Mouse (Mus musculus): ENCODE data around the gene Irak3.
"Not testable (repeated sequence)": the region's sequence is repeated elsewhere in the genome, so short reads cannot be mapped to it uniquely, and the experiment has no call there.

Gene Irak3

DNA sequence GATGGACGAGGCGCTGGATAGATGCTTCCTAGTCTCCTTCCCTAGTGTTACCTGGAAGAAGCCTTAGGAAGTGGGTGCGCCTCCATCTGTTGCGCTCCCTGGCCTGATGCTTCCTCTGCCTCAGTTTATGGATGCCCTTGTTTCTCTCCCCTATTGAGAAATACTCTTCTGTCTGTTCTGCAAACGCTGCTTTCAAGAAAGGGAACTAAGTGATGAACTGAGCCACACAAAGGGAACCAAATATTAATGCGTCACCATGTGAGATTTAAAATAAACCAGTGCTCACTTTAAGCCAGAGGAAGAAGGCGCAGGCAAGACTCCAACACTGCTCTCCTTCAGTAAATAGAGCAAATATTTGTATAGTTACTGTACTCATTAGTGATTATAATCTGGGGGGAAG is 38.4 kb downstream of the Irak3 start:
- no peak for DNase-seq (ENCODE audit: low spot score)

DNA sequence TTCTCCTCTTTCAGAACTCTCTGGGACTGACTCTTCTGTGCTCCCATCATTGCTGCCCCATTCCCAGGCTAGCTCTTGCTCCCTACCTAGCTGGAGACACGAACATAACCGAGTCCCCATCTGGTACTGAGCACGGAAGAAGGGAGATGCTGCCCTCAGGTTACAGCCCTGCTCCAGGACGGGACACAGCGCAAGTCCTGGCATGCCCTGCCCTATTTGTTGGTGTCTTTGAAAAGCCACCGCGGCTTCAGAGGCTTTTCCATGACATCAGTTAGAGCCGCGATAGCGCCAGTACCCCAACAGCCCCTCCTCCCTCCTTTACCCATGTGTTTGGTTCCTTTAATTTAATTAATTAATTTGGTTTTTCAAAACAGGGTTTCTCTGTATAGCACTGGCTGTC is 39.1 kb downstream of the Irak3 start:
- DNase-seq (ENCODE audit: low spot score), result no peak

DNA sequence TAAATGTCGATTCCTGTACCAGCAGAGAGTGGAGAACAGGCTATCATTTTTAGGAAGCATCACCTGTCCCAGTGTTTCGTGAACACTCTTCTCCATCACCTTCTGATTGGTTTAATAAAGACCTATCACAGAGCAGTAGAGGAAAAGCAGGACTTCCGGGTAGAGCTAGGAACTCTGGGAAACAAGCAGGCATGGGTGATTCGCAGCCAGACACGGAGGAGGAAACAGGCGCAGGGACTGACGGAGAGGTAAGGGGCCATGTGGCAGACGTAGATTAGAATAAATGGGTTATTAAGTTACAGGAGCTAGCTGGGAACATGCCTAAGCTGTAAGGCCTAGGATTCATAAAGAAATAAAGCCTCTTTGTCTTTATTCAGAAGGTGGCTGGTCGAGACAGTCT is 41.4 kb downstream of the Irak3 start:
- DNase-seq (ENCODE audit: low spot score), result no peak

DNA sequence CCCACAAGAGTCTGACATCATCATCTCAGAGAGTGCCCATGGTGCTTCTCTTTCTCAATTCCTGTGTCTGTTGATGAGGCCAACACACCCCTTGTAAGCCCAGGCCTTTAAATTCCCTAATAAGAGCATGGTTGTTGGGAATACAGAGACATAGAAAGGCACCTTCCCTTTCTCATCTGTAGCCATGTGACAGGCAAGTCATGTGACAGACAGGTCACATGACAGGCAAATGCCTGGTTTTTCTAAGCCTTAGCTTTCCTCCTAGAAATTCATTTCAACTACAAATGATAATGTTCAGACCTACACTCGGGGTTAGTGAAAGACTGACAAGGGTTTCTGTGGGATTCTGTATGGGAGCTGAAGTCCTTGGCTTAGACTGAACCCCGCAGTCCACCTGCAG is 48.0 kb downstream of the Irak3 start:
- no peak for DNase-seq (ENCODE audit: low spot score)

DNA sequence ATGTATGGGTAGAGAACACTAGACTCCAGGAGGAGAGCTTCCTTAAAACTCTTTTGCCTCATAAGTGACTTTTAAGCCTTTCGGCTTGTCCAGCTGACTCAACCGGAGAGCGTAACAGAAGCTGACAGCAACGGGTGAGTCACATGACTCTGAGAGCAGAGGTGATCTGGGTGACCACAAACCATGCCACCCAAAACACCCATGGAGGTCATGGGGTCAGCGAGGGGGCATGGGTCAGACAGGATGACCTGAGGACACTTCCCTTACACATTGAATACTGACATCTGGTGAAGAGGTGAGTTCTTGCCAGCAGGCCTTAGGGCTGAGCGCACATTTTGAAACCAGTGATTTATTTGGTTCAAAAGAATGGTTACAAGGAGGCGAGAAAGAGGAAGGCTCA is 50.3 kb downstream of the Irak3 start:
- no peak for DNase-seq (ENCODE audit: low spot score)

DNA sequence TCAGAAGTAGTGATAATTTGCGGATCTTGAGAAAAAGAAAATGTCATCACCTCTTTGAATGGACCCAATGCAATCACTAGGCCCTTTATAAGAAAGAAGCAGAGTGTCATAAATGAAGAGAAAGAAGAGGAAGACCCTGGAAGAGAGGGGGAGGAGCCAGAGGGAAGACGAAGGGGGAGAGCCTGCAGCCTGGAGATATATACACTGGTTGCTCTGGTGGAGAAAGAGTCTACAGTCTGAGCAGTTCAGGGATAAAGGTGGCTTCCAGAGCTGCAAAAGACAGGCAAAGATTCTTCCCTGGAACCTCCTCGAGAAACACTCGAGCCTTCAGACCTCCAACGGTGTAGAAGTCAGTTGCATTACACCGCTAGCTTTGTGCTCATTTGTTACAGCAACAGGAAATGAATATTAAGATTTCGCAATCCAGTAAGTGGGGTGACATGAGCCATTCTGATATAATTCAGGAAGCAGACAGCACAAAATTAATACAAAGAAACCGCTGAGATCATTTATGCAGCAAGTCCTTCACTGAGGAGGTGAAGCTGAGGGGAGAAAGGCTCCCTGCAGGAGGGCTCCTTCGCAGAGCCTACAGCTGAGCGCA is 60.9 kb downstream of the Irak3 start:
- no peak for DNase-seq (ENCODE audit: low spot score)

DNA sequence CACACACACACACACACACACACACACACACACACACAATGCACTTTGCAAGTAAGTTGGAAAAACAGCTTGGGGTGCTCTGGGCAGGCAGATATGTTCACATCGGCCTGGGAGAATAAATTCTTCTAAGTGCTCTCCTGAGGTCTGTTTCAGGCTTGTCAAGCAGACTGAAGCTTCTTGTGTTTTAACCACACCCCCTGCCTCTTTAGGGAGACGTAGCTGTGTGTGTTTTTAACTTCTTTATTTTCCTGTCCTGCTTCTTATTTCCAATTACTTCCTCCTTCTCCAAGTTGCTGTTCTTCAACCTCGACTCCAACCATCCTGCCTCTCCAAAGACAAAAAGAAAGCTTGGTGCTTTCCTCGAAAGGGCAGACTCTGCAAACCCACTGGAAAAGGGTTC is 61.7 kb downstream of the Irak3 start:
- no peak for DNase-seq (ENCODE audit: low spot score)

DNA sequence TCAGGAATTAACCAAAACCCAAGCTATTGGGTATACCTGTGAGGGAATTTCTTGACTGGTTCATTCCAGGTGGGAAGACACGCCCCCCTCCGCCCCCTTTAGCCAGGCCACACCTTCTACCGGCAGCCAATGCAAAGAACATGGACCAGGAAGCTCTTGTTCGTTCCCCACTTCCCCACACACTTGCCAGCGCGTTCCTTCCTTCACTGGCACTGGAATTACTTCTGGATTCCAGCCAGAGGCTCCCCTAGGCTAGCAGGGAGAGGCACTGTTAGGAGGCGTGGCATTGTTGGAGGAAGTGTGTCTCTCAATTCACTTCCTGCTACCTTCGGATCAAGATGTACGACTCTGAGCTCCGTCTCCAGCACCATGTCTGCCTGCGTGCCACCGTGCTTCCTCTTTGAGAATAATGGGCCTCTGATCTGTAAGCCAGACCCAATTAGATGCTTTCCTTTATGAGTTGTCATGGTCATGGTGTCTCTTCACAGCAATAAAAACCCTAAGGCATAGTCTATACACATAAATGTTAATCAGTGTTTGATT is 65.8 kb downstream of the Irak3 start:
- DNase-seq (ENCODE audit: low spot score), result no peak

DNA sequence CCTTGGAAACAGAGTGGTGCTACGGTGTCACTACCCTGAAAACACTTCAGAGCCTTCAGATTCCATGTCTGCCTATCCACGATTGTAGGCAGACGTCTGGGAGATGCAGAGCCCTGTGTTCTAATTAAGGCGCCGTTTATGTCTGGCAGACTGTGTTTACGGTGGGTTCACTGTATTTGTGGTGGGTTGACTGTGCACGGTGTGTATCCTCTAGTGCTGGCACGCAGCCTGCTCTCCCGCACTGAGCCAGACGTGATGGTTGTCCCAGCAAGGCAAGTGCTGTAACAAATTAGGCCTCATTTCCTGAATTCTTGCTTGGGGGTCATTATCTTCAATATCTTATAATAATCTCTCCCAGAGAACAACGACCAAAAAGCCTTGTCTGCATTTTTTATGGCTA is 68.2 kb downstream of the Irak3 start:
- no peak for DNase-seq (ENCODE audit: low spot score)

DNA sequence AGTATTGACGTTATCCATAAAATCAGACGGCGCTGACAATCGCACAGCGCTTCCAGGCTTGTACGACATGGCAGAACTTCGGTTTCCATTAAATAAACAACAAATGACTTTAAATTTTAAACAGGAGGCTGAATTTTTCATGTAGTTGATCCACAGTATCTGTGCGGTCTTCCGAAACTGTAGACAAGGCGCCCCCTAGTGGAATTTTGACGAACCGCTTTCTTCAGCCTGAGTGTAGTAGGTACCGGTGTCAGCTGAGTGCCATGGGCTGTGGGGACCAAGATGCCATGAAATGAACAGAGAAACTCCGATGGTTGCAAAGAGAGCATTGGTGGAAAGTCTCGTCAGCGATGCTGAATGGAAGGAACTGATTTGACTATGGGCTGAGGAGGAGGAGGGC is 71.3 kb downstream of the Irak3 start:
- peak; percentile 31 for DNase-seq (ENCODE audit: low spot score)

DNA sequence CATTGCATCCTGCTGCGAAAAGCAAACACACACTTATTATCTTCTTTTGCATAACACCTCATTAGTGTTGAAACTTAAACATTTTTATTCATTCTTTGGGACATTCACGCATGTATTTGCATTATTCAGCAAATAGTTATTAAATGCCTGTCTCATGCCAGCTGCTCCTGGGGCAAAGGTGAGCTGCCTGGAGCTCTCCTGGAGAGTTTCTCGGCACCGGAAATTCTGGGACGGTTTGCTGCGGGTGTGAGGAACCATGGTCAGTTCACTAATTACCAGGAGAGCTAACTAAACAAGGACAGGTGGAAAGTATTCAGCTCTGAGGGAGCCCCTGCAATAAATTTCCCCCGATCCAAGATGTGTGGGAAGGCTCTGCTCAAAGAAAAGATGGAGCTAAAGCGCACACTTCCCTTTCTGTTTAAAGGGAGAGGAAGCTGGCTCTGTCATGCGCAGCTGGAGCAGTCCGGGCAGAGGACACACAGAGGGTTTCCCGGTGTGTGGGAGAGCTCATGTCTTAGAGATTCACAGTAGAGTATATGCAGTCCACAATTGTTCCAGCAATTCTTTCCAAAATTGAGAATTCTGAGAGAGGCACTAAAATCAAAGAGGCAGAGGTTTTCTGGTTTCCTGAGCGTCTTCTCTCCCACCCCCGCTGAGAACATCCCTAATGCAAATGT is 73.2 kb downstream of the Irak3 start:
- no peak for DNase-seq (ENCODE audit: low spot score)

DNA sequence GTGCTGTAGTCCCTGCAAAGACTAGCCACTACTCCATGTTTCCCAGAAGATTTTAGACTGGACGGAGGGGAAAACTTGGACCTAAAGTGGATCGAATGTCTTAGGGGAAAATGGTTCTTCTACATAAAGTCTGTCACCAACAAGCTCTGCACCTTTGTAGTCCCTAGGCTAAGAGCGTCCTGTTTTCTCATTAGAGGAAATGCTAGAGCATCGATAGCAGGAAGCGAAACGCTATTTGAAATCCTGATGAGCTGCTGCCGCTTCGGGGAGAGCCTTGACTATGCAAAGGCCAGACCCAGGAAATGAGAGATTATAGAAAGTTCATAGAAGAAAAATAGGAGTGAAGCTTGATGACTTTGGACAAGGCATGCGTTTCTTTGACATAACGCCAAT is 76.5 kb downstream of the Irak3 start:
- DNase-seq (ENCODE audit: low spot score), result no peak

DNA sequence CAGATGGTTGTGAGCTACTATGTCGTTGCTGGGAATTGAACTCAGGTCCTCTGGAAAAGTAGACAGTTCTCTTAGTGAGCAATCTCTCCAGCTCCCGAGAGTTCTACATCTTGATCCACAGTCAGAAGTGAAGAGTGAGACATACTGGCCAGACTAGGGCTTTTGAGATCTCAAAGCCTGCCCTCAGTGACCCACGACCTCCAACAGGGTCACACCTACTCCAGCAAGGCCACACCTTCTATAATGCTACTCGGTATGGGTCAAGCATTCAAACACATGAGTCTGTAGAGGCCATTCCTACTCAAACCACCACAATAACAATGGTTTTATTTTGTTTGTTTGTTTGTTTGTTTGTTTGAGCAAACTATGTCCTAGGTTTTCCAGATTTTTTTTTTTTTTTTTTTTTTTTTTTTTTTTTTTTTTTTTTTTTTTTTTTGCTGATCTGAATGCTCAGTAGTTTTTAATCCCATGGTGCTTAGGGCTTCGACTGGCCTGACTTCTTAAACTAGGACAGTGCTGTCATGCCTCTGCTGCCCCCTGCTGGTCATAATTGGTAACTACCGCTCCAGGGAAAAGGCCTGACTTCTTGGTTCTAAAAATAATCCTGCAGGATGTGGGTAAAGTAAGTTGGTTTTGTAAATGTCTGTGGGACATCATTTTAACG is 77.0 kb downstream of the Irak3 start:
- DNase-seq (ENCODE audit: low spot score), result peak; percentile 89

DNA sequence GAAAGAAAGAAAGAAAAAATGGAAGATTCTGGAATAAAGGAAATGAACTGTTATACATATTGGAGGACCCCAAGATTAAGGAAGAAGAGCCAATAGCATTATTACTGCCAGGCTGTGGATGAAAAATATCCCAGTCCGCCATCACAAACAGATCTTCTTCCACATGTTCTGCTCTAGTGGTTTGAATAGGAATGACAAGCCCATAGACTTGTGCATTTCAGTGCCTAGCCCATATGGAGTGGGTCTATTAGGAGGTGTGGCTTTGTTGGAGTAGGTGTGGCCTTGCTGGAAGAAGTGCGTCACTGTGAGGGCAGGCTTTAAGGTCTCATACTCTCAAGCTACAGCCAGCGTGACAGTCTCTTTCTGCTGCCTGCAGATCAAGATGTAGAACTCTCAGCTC is 78.2 kb downstream of the Irak3 start:
- DNase-seq (ENCODE audit: low spot score), result no peak

DNA sequence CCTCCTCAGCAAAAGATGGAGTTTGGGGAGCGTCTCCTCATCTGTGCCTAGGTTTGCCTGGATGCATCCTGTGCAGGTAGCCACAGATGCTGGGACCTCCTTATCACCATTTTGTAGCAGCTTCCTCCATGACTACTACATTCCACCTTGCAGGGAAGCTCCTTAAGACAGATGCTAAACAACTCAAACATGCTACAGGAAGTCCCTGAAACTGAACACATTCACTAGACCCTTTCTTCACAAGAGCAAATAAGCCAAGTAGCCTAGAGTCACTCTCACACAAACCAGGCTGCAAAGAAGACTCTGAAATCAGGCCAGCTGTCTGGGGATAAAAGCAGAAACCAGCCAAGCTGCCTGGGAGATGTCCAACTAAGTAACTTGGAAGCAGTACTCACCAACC is 86.7 kb downstream of the Irak3 start:
- no peak for DNase-seq (ENCODE audit: low spot score)

DNA sequence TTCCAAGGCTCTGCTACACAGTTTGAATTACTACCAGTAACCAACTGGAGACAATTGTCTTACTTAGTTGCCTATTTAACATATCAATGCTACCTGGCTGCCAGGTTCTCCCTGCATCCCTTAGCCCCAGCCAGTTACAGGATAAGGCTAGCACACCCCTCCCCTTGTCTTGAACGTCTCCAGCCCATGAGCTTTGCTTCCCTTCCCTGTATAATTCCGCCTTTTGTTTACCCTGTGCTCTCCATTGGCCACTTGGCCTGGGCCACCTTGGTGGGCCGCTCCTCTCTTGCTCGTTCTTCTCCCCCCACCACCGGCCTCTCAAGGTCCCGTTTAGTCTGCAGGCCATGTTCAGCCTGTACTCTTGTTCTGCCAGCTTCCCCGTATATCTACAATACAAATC is 87.4 kb downstream of the Irak3 start:
- DNase-seq (ENCODE audit: low spot score), result no peak

DNA sequence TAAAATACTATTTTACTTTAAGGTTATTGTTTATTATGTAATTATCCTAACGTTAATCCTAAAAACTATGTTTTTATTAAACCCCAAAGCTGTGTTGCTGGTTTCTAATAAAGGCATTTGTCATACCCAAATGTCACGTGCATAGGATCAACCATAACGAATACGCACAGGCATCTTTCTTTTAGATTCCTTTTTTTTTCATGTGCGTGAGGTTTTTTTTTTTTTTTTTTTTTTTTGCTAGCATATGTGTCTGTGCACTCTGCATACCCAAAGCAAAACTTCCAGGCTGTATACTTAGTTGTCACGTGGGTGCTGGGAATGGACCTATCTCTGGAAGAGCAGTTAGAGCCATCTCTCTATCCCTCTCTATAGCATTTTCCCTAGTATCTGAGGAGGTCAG is 88.0 kb downstream of the Irak3 start:
- DNase-seq (ENCODE audit: low spot score), result no peak

DNA sequence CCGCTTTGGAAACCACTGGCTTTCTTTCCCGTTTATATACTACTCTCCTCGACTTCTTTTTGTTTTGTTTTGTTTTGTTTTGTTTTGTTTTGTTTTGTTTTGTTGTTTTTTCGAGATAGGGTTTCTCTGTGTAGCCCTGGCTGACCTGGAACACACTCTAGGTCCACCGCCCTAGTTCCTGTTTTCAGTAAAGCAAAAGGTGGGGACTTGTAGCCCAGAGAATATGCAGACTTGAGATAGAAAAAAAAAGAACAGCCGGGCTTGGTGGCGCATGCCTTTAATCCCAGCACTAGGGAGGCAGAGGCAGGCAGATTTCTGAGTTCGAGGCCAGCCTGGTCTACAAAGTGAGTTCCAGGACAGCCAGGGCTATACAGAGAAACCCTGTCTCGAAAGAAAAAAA is 88.4 kb downstream of the Irak3 start:
- not testable (repeated sequence) for DNase-seq (ENCODE audit: low spot score)

DNA sequence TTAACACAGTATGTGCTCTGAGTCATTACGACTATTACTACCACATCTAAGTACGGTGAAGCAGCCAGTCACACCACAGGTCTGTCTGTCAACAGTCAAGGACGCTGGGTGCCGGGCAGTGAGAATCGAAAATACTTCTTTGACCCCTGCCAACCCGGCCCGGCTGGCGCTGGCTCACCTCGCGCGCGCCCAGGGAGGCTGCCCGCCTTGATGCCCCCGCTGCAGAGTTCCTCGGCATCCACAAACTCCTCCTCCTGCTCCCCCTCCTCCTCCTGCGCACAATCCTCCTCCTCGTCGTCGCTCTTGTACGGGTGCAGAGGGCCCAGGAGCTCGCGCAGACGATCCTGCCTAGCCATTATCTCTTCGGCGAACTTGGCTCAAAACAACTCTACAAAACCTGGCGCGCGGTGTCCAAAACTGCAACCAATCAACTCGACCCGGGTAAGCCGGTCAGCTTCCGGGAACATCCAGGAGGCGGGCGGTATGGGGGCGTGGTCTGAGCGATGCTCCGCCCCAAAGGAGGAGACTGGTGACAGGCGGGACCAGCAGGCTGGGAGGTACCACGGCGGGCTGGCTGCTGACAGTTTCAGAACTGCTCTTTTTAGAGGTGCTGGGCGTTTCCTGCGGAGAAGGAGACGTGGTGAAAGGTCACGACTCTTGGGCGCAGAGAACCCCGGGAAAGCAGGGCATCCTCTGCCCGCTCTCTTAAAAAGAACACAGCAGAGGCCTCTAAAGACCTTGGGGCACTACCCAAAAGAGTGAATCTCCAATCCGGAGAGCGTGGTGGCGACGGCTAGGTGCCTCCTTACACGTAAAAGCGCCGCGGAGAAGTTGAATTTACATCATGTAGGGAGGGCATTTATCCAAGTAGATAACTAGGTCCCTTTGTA is 89.2 kb downstream of the Irak3 start, which contains the start of gene Helb:
TSS of gene Helb (minus strand) at position 481 of the 890 bp plus-strand sequence.
- DNase-seq (ENCODE audit: low spot score), result peak; percentile 92

DNA sequence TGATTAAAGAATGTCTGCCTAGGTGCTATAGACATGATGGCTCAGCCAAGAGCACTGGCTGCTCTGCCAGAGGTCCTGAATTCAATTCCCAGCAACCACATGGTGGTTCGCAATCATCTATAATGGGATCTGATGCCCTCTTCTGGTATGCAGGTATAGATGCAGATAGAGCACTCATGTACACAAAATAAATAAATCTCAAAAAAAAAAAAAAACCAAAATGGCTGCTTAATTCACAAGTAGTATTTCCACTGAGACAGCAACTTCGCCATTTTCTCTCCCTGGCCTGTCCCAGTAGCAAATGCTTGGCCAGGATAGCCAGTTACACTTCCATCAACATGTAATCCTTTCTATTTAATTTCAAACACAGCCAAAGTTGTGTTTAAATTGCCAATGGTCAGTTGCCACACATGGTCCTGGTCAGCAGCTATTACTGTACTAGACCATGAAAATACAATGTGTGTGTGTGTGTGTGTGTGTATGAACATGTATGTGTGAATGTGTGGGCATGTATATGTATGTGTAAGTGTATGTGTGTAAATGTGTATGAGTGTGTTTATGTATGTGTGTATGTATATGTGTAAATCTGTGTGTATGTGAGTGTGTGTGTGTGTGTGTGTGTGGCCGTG is 90.1 kb downstream of the Irak3 start:
- DNase-seq (ENCODE audit: low spot score), result no peak

DNA sequence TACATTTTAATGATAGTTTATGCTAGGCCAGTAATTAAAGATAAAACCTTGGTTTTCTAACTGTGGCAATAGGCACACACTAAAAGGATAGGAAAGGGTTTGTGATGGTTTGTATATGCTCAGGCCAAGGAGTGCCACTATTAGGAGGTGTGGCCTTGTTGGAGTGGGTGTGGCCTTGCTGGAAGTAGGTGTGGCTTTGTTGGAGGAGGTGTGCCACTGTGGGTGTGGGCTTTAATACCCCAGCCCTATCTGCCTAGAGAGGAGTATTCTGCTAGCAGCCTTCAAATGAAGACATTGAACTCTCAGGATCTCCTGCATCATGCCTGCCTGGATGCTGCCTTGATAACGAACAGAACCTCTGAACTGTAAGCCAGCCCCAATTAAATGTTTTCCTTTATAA is 101.1 kb downstream of the Irak3 start:
- no peak for DNase-seq (ENCODE audit: low spot score)

DNA sequence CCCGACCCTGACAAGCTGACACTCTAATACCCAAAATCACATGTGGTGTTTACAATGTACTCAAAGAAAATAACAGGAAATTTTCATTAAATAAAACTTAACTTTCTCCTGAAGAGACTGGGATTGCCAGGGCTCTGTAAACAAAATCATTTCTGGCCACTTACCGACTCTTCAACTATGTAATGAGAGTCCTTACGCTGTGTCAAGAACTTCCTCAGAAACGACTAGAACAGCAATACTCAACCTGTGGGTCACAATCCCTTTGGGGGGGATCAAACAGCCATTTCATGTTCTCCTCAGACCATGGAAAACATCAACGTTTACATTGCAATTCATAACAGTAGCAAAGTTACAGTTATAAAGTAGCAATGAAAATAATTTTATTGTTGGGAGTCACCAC is 104.4 kb downstream of the Irak3 start:
- DNase-seq (ENCODE audit: low spot score), result no peak

Data from layer of hippocampus, adult 9-10 months (tissue).